Mouse (Mus musculus) ES-E14 (cell line): ENCODE measurements around the gene Rab25. TPM values are rescaled to one million over a fixed set of nuclear protein-coding genes. Genes with fewer than 3 reads are reported as not detected.

Experiments
- DNase-seq: peaks from one replicate; pipeline ENCODE4 v3.0.0-alpha.2; 2013; ENCODE audit warnings: low read depth, low spot score
- H3K27ac ChIP-seq: 2 replicates; pipeline ENCODE4 v1.5.1; 2012; ENCODE audit warnings: low read depth, mild to moderate bottlenecking, low read length, moderate library complexity, mixed read lengths; ENCODE audit not compliant: poor library complexity, insufficient read depth, severe bottlenecking
- H3K36me3 ChIP-seq: 2 replicates; pipeline ENCODE4 v1.6.1; 2012; ENCODE audit warnings: mild to moderate bottlenecking, low read length, moderate library complexity, mixed read lengths; ENCODE audit not compliant: control insufficient read depth, poor library complexity, insufficient read depth, severe bottlenecking
- H3K4me1 ChIP-seq, 2 experiments: fragments of 150-350 bp in 1 of 2; sonication (generic) in 1 of 2; 2 replicates each; pipeline ENCODE4 v1.6.1; 2012; ENCODE audit warnings: low read length in 2 of 2, mild to moderate bottlenecking in 1 of 2, mixed read lengths in 1 of 2; ENCODE audit not compliant: control insufficient read depth in 2 of 2, insufficient read depth in 2 of 2, poor library complexity in 1 of 2
- H3K4me3 ChIP-seq, 2 experiments: fragments of 150-350 bp in 1 of 2; sonication (generic) in 1 of 2; 2 replicates each; pipeline ENCODE4 v1.5.1; 2012; ENCODE audit warnings: low read length in 2 of 2, low read depth in 1 of 2, mild to moderate bottlenecking in 1 of 2, mixed read lengths in 1 of 2; ENCODE audit not compliant: insufficient read depth in 1 of 2, poor library complexity in 1 of 2, severe bottlenecking in 1 of 2
- H3K9ac ChIP-seq: 2 replicates; pipeline ENCODE4 v1.6.1; 2012; ENCODE audit warnings: low read depth, mild to moderate bottlenecking, low read length, mixed read lengths; ENCODE audit not compliant: poor library complexity, insufficient read depth, severe bottlenecking
- H3K9me3 ChIP-seq: fragments of 150-350 bp; sonication (generic); 2 replicates; pipeline ENCODE4 v1.6.1; 2012; ENCODE audit warnings: low read depth, mild to moderate bottlenecking, low read length; ENCODE audit not compliant: control insufficient read depth, insufficient read depth
- CHD2 ChIP-seq: IDR thresholded peaks from 2 replicates; pipeline ENCODE4 v1.6.1; 2014; ENCODE audit warnings: mild to moderate bottlenecking, low read depth, low read length, inconsistent platforms
- HCFC1 ChIP-seq: IDR thresholded peaks from 2 replicates; pipeline ENCODE4 v1.6.1; 2012; ENCODE audit warnings: low read length, inconsistent platforms, borderline replicate concordance; ENCODE audit not compliant: insufficient read depth
- MAFK ChIP-seq: IDR thresholded peaks from 2 replicates; pipeline ENCODE4 v1.6.1; 2014; ENCODE audit warnings: mild to moderate bottlenecking, low read depth, low read length, inconsistent platforms; ENCODE audit not compliant: insufficient read depth
- ZC3H11A ChIP-seq: IDR thresholded peaks from 2 replicates; pipeline ENCODE4 v1.6.1; 2012; ENCODE audit warnings: low read depth, mild to moderate bottlenecking, inconsistent platforms, low read length, borderline replicate concordance
- ZNF384 ChIP-seq: IDR thresholded peaks from 2 replicates; pipeline ENCODE4 v1.6.1; 2012; ENCODE audit warnings: low read depth, low read length, inconsistent platforms
- in situ Hi-C, 2 experiments: fragments of 600-800 bp; cut with MboI; formaldehyde crosslinking; loops; one replicate each; pipeline ENCODE4 v1.15.1; 2025; ENCODE audit warnings: low sequenced_read_pairs in 2 of 2, inconsistent platforms in 1 of 2; ENCODE audit not compliant: unreplicated experiment in 2 of 2
- total RNA-seq: library from RNA; depleted of rRNA; stranded (reverse); fragments of 300-350 nt; gene quantifications from 2 replicates; pipeline ENCODE4 v1.2.3, GENCODE M21; 2012

Rab25 gene
- total RNA-seq, 1 experiment: 2.1 TPM

- in situ Hi-C loops: no loop called here
- Histone ChIP-seq H3K36me3 (peaks cover 10% of the 10 kb centered on the region), H3K27ac (peak overlapping the region; percentile 98), H3K4me1 (peaks cover 4 to 12% of the 10 kb centered on the region in 2 experiments), H3K9ac (peak overlapping the region; percentile 33; the same call in 1 of the 2 replicates), H3K4me3 (no peak overlapping the region), H3K9me3 (no peaks in the 10 kb centered on the region)
- DNase-seq: no peak
- TF ChIP-seq MAFK (no peak), HCFC1 (no peak), CHD2 (no peak), ZC3H11A (no peak), ZNF384 (no peak)
Measured at GRCm38 (mm10) chr3:88573810-88574209, 25.7 kb upstream of the Rab25 start.

- 0 out of 2 replicates have a peak overlapping the region, but pooled peaks have one; percentile 45 for H3K9ac ChIP-seq
- DNase-seq: peak; percentile 84
- peak overlapping the region; percentile 98; the same call in 1 of the 2 replicates for H3K27ac ChIP-seq
- in situ Hi-C loops: no loop called here
- no peak overlapping the region for H3K4me3 ChIP-seq
- peaks cover 4 to 13% of the 10 kb centered on the region in 2 experiments for H3K4me1 ChIP-seq
- H3K9me3 ChIP-seq: no peaks in the 10 kb centered on the region
- H3K36me3 ChIP-seq: peaks cover 20% of the 10 kb centered on the region
- no peak for TF ChIP-seq MAFK
- peak; percentile 72 for TF ChIP-seq CHD2
Measured at GRCm38 (mm10) chr3:88572835-88573234, 24.7 kb upstream of the Rab25 start.

GRCm38 (mm10) chr3:88571856-88572255 is 23.8 kb upstream of the Rab25 start:
- in situ Hi-C loops: no loop called here

GRCm38 (mm10) chr3:88570341-88570740 is 22.2 kb upstream of the Rab25 start:
- Histone ChIP-seq H3K4me3 (peak overlapping the region; percentile 36 to 63), H3K9ac (peak overlapping the region; percentile 76), H3K9me3 (no peaks in the 10 kb centered on the region), H3K36me3 (peaks cover 38% of the 10 kb centered on the region), H3K27ac (peak overlapping the region; percentile 95), H3K4me1 (peaks cover 4 to 23% of the 10 kb centered on the region in 2 experiments)
- no peak for TF ChIP-seq ZNF384
- no peak for TF ChIP-seq HCFC1
- no peak for TF ChIP-seq MAFK
- TF ChIP-seq CHD2: no peak
- no peak for TF ChIP-seq ZC3H11A
- in situ Hi-C loops: no loop called here
- no peak for DNase-seq

More at GRCm38 (mm10) chr3:88571856-88572255, 23.8 kb upstream of the Rab25 start:
- peak; percentile 86 for DNase-seq
- Histone ChIP-seq H3K4me3 (no peak overlapping the region), H3K4me1 (peaks cover 4 to 13% of the 10 kb centered on the region in 2 experiments), H3K36me3 (peaks cover 24% of the 10 kb centered on the region), H3K27ac (peak overlapping the region; percentile 95), H3K9ac (peak overlapping the region; percentile 51), H3K9me3 (no peaks in the 10 kb centered on the region)
- TF ChIP-seq CHD2: peak; percentile 67
- TF ChIP-seq ZNF384: no peak

- H3K4me3 ChIP-seq: peak overlapping the region; percentile 36 to 63
- in situ Hi-C loops: no loop called here
- peaks cover 4 to 25% of the 10 kb centered on the region in 2 experiments for H3K4me1 ChIP-seq
- DNase-seq: no peak
- no peak for TF ChIP-seq CHD2
- TF ChIP-seq ZC3H11A: no peak
- no peak for TF ChIP-seq HCFC1
- no peak for TF ChIP-seq MAFK
- no peak for TF ChIP-seq ZNF384
- no peaks in the 10 kb centered on the region for H3K9me3 ChIP-seq
- peak overlapping the region; percentile 76 for H3K9ac ChIP-seq
- H3K27ac ChIP-seq: peak overlapping the region; percentile 95
- H3K36me3 ChIP-seq: peaks cover 44% of the 10 kb centered on the region
Measured at GRCm38 (mm10) chr3:88569694-88570093, 21.6 kb upstream of the Rab25 start.
